Mouse (Mus musculus): ENCODE data around the gene Prkra.

GRCm38 (mm10) chr2:76690436-76691204, 42.8 kb upstream of the Prkra start:
- TF ChIP-seq CTCF (IDR thresholded peaks at IDR 0.05; ENCODE audit: extremely low read depth, insufficient read depth, low read length) (no peak), POLR2A (IDR thresholded peaks at IDR 0.05; ENCODE audit: extremely low read depth, insufficient read depth, low read length) (no peak)
